Mouse (Mus musculus) CH12.LX (cell line): Measurements from ENCODE around the gene Npepps. TPM values are rescaled to one million over a fixed set of nuclear protein-coding genes. Genes with fewer than 3 reads are reported as not detected.

ENCODE experiments used
- DNase-seq: peaks from one replicate; pipeline ENCODE4 v3.0.0-alpha.2; 2013; ENCODE audit errors: extremely low read depth
- H3K27ac ChIP-seq: 2 replicates; pipeline ENCODE4 v1.5.1; 2012; ENCODE audit warnings: low read depth, mild to moderate bottlenecking, control low read depth, moderate library complexity; ENCODE audit not compliant: insufficient read depth
- H3K27me3 ChIP-seq: replicated peaks from 2 replicates; pipeline ENCODE3; 2012; ENCODE audit warnings: inconsistent platforms
- H3K36me3 ChIP-seq, 2 experiments: replicated peaks in 1 of 2; 2 replicates each; pipeline versions ENCODE3 to v1.6.1; 2012; ENCODE audit warnings: inconsistent platforms in 1 of 2, low read length in 1 of 2, mild to moderate bottlenecking in 1 of 2, mixed read lengths in 1 of 2, moderate library complexity in 1 of 2; ENCODE audit not compliant: control insufficient read depth in 1 of 2, insufficient read depth in 1 of 2
- H3K4me1 ChIP-seq, 2 experiments: 2 replicates each; pipeline ENCODE4 v1.6.1; 2012; ENCODE audit warnings: inconsistent platforms in 1 of 2, moderate library complexity in 1 of 2; ENCODE audit not compliant: insufficient read depth in 2 of 2, control insufficient read depth in 1 of 2
- H3K4me2 ChIP-seq: 2 replicates; pipeline ENCODE4 v1.6.1; 2012; ENCODE audit warnings: low read depth, mild to moderate bottlenecking, control low read depth; ENCODE audit not compliant: poor library complexity, insufficient read depth, severe bottlenecking
- H3K4me3 ChIP-seq, 3 experiments: fragments of 150-350 bp in 1 of 3; sonication (generic) in 1 of 3; replicated peaks in 1 of 3; 2 replicates each; pipeline versions ENCODE3 to v1.5.1; 2011 to 2012; ENCODE audit warnings: low read depth in 2 of 3, low read length in 2 of 3, mild to moderate bottlenecking in 2 of 3, moderate library complexity in 2 of 3, control low read depth in 1 of 3, improper control_type of control experiment in 1 of 3, inconsistent platforms in 1 of 3, mixed read lengths in 1 of 3; ENCODE audit not compliant: poor library complexity in 1 of 3
- H3K79me2 ChIP-seq: replicated peaks from 2 replicates; pipeline ENCODE4 v1.6.1; 2012; ENCODE audit warnings: mild to moderate bottlenecking, moderate library complexity; ENCODE audit not compliant: control insufficient read depth, poor library complexity, insufficient read depth, severe bottlenecking; ENCODE audit errors: extremely low read depth
- H3K9ac ChIP-seq: 2 replicates; pipeline ENCODE4 v1.6.1; 2012; ENCODE audit warnings: low read depth, mild to moderate bottlenecking, control low read depth, moderate library complexity; ENCODE audit not compliant: insufficient read depth
- H3K9me3 ChIP-seq: replicated peaks from 2 replicates; pipeline ENCODE3; 2012; ENCODE audit warnings: low read length, inconsistent platforms, mixed read lengths
- CHD1 ChIP-seq: IDR thresholded peaks from 2 replicates; pipeline ENCODE4 v1.6.1; 2012; ENCODE audit warnings: low read depth, low read length, improper control_type of control experiment, inconsistent platforms
- CTCF ChIP-seq, 2 experiments: IDR thresholded peaks in 1 of 2; conservative IDR thresholded peaks in 1 of 2; 2 replicates each; pipeline ENCODE4 v1.5.1; 2011 to 2012; ENCODE audit warnings: low read depth in 2 of 2, low read length in 2 of 2, improper control_type of control experiment in 1 of 2, inconsistent platforms in 1 of 2, mild to moderate bottlenecking in 1 of 2, moderate library complexity in 1 of 2
- E2F4 ChIP-seq: IDR thresholded peaks from 2 replicates; pipeline ENCODE4 v1.6.1; 2011; ENCODE audit warnings: low read depth, low read length, improper control_type of control experiment; ENCODE audit not compliant: insufficient replicate concordance
- ELF1 ChIP-seq: IDR thresholded peaks from 2 replicates; pipeline ENCODE4 v1.6.1; 2014; ENCODE audit warnings: low read depth, mild to moderate bottlenecking, inconsistent platforms, low read length, improper control_type of control experiment
- ETS1 ChIP-seq: conservative IDR thresholded peaks from 2 replicates; pipeline ENCODE4 v1.6.1; 2012; ENCODE audit warnings: low read depth, mild to moderate bottlenecking, inconsistent platforms, low read length, improper control_type of control experiment, moderate library complexity
- KAT2A ChIP-seq: IDR thresholded peaks from 2 replicates; pipeline ENCODE4 v1.6.1; 2012; ENCODE audit warnings: low read length, improper control_type of control experiment, inconsistent platforms; ENCODE audit not compliant: insufficient replicate concordance
- MAFK ChIP-seq: IDR thresholded peaks from 2 replicates; pipeline ENCODE4 v1.6.1; 2011; ENCODE audit warnings: low read length, improper control_type of control experiment; ENCODE audit not compliant: insufficient replicate concordance
- MAX ChIP-seq: IDR thresholded peaks from 2 replicates; pipeline ENCODE4 v1.6.1; 2011; ENCODE audit warnings: low read length, improper control_type of control experiment
- MXI1 ChIP-seq: IDR thresholded peaks from 2 replicates; pipeline ENCODE4 v1.6.1; 2011; ENCODE audit warnings: mild to moderate bottlenecking, low read depth, low read length, improper control_type of control experiment
- MYC ChIP-seq: IDR thresholded peaks from 2 replicates; pipeline ENCODE4 v1.6.1; 2011; ENCODE audit warnings: low read depth, mild to moderate bottlenecking, improper control_type of control experiment, low read length
- POLR2A ChIP-seq: IDR thresholded peaks from 2 replicates; pipeline ENCODE4 v1.6.1; 2011; ENCODE audit warnings: low read depth, mild to moderate bottlenecking, improper control_type of control experiment, low read length
- RAD21 ChIP-seq: IDR thresholded peaks from 2 replicates; pipeline ENCODE4 v1.6.1; 2011; ENCODE audit warnings: low read depth, mild to moderate bottlenecking, low read length, improper control_type of control experiment, moderate library complexity
- RCOR1 ChIP-seq: conservative IDR thresholded peaks from 2 replicates; pipeline ENCODE4 v1.6.1; 2012; ENCODE audit warnings: low read depth, mild to moderate bottlenecking, inconsistent platforms, low read length, improper control_type of control experiment
- SMC3 ChIP-seq: IDR thresholded peaks from 2 replicates; pipeline ENCODE4 v1.6.1; 2011; ENCODE audit warnings: low read depth, low read length, improper control_type of control experiment
- ZNF384 ChIP-seq: IDR thresholded peaks from 2 replicates; pipeline ENCODE4 v1.6.1; 2012; ENCODE audit warnings: low read depth, low read length, improper control_type of control experiment, inconsistent platforms
- dilution Hi-C: fragments of 300-500 bp; cut with MboI; formaldehyde crosslinking; loops from 2 replicates; pipeline ENCODE4 v1.14.3; 2020; ENCODE audit warnings: low sequenced_read_pairs; ENCODE audit not compliant: extremely low pct_unique_long_range_greater_than_20kb, extremely low pct_ligation_motif_present
- in situ Hi-C: fragments of 300-500 bp; cut with MboI; formaldehyde crosslinking; loops from 3 replicates; pipeline ENCODE4 v1.14.3; 2019; ENCODE audit warnings: low sequenced_read_pairs, low pct_ligation_motif_present, low pct_unique_long_range_greater_than_20kb, mixed read lengths
- polyA plus RNA-seq: library from polyadenylated mRNA; unstranded; fragments of >175 nt; gene quantifications from 2 replicates; pipeline ENCODE4 v1.2.1, GENCODE M21; 2012; ENCODE audit warnings: low read depth; ENCODE audit not compliant: insufficient read length
- total RNA-seq, 2 experiments: library from RNA; depleted of rRNA; stranded (reverse); fragments of 300-350 nt in 1 of 2; fragments of >200 nt in 1 of 2; gene quantifications; 2 replicates each; pipeline ENCODE4 v1.2.3; 2012 to 2014

The Npepps gene
- total and polyA plus RNA-seq, 3 experiments, result 29.8 to 50.8 (median 42.5) TPM

GRCm38 (mm10) chr11:97198601-97199000, 81.8 kb downstream of the Npepps start:
- Histone ChIP-seq H3K27me3 (no peaks in the 10 kb centered on the region), H3K4me1 (peaks cover 6 to 22% of the 10 kb centered on the region in 2 experiments; a peak in 3 of 4 replicates), H3K4me2 (no peak overlapping the region), H3K79me2 (no peaks in the 10 kb centered on the region), H3K4me3 (no peak overlapping the region), H3K36me3 (peaks cover 0 to 2% of the 10 kb centered on the region in 2 experiments), H3K9ac (no peak overlapping the region), H3K27ac (no peak overlapping the region), H3K9me3 (no peaks in the 10 kb centered on the region)
- 0 out of 2 replicates have a peak, but pooled peaks have one; percentile 19 for TF ChIP-seq MYC
- TF ChIP-seq POLR2A, result no peak
- peak; percentile 82 to 94 for TF ChIP-seq CTCF (conservative IDR thresholded peaks at IDR 0.05 in 1 of 2, IDR thresholded peaks at IDR 0.05 in 1 of 2; ENCODE audit: low read depth in 2 of 2, low read length in 2 of 2)
- peak; percentile 56 for TF ChIP-seq RAD21
- peak; percentile 73 for TF ChIP-seq SMC3
- no peak for TF ChIP-seq RCOR1
- peak; percentile 63 for DNase-seq
- dilution Hi-C loops (no loop called here), in situ Hi-C loops (no loop called here)

DNA sequence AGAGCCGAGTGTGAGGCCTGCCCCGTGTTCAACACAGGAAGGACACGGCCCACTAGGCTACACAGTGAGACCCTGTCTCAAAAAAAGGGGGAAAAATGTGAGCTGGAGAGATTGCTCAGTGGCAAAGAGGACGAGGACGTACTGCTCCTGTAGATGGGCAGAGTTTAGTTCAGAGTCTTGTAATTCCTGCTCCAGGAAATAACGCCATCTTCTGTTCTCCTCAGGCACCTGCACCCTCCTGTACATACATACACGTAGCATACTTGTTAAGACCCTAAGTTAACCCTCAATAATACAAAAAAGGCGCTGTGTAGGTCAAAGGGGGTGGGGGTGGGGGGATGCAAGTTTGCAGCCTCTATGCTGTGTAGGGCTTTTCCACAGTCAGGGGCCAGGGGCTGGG, 83.4 kb downstream of the Npepps start:
- no peak overlapping the region for H3K4me3 ChIP-seq
- no peak overlapping the region for H3K9ac ChIP-seq
- in situ Hi-C loops (no loop called here), dilution Hi-C loops (no loop called here)
- H3K79me2 ChIP-seq, result no peaks in the 10 kb centered on the region
- no peak overlapping the region for H3K4me2 ChIP-seq
- DNase-seq, result no peak
- no peaks in the 10 kb centered on the region for H3K36me3 ChIP-seq
- TF ChIP-seq MAX (no peak), MXI1 (no peak), KAT2A (no peak), E2F4 (no peak), ZNF384 (no peak)
- no peaks in the 10 kb centered on the region for H3K27me3 ChIP-seq
- H3K4me1 ChIP-seq, result peaks cover 6 to 30% of the 10 kb centered on the region in 2 experiments; a peak in 3 of 4 replicates
- H3K27ac ChIP-seq, result no peak overlapping the region
- no peaks in the 10 kb centered on the region for H3K9me3 ChIP-seq

DNA sequence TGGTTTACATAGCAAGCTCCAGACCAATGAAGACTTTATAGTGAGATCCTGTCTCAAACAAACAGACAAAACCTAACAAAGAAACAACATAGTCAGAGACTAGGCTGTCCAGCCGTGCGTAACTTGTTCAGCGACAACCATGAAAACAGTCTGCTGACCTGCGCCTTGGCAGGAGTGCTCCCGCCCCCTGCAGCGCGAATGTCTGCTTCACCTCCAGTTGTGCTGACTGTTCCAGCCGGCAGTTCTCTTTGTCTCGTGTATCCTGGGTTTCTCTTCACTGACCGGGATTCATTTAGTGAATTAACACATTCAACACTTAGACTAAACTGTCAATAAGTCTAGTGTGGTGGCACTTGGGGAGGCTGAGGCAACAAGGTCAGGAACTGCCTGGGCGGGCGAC, 83.9 kb downstream of the Npepps start:
- H3K36me3 ChIP-seq, result no peaks in the 10 kb centered on the region
- H3K9me3 ChIP-seq, result no peaks in the 10 kb centered on the region
- no peak overlapping the region for H3K4me2 ChIP-seq
- no peaks in the 10 kb centered on the region for H3K79me2 ChIP-seq
- dilution Hi-C loops (no loop called here), in situ Hi-C loops (no loop called here)
- no peak for DNase-seq
- no peak overlapping the region for H3K4me3 ChIP-seq
- no peak overlapping the region for H3K27ac ChIP-seq
- TF ChIP-seq ELF1 (no peak), ETS1 (no peak), E2F4 (no peak), CHD1 (no peak), MAFK (no peak)
- H3K27me3 ChIP-seq, result no peaks in the 10 kb centered on the region
- H3K9ac ChIP-seq, result no peak overlapping the region
- peaks cover 6 to 35% of the 10 kb centered on the region in 2 experiments; a peak in 3 of 4 replicates for H3K4me1 ChIP-seq
